Comparison of ENCODE assay signal across 8 mouse cellular contexts in the genomic region with DNA sequence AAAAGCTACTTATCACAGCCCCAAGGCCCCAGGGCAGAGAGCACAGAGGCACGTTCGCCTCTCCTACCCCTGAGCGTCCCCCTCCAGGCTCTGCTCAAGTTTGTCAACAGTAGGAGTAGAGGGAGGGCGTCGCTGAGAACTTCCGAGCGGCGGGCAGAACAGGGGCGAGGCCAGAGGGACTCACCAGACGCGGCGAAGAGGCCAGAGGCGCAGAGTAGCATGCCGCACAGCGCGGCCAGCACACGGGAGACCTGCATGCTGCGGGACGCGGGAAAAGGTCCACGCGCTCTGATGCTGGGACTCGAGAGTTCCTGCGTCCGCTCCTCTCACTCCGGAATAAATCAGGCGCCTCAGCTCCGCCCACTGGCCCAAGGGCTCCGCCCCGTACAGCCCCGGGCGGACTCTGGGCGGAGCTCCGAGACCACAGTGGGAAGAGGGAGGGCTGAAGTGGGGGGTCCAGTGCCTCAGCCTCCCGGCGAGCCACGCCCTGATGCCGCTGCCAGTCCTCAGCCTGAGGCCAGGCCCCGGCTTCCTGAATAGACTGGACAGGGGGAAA. TPM values are rescaled to one million over a fixed set of nuclear protein-coding genes. Genes with fewer than 3 reads are reported as not detected.
DNase-seq lines count a peak whose midpoint lies in the region; TF ChIP-seq lines count a peak whose summit lies in the region.

A gene (minus strand): TSS at position 350 of the 556 bp plus-strand sequence.

- H3K9me3 ChIP-seq in megakaryocyte, embryonic 14.5 days = no peaks in the 10 kb centered on the region

- TF ChIP-seq CTCF in cortical plate, adult 2 months (IDR thresholded peaks at IDR 0.05; ENCODE audit: extremely low read depth, insufficient read depth, low read length) = no peak

- TF ChIP-seq POLR2A in cortical plate, adult 2 months (IDR thresholded peaks at IDR 0.05; ENCODE audit: extremely low read depth, insufficient read depth, low read length) = peak; percentile 80

- intact Hi-C loops in gastrocnemius, postnatal 14 days (cut with DNase I; ENCODE audit: low total_unique reads) = no loop called here

- H3K27ac ChIP-seq in cortical plate, adult 2 months (ENCODE audit: insufficient read depth, low read length) = no peak within 1 kb of the TSS

- H3K36me3 ChIP-seq in megakaryocyte, embryonic 14.5 days (replicated peaks; ENCODE audit: low read length) = peaks cover 3% of the 10 kb centered on the region

- peak within 1 kb of the TSS; percentile 56 for H3K4me3 ChIP-seq in cortical plate, adult 2 months (ENCODE audit: insufficient read depth, low read length)
- peak within 1 kb of the TSS; percentile 96 for H3K4me3 ChIP-seq in megakaryocyte, embryonic 14.5 days (replicated peaks)

- no peaks in the 10 kb centered on the region for H3K4me1 ChIP-seq in cortical plate, adult 2 months (ENCODE audit: control insufficient read depth, insufficient read depth, low read length)
- peaks cover 32% of the 10 kb centered on the region for H3K4me1 ChIP-seq in megakaryocyte, embryonic 14.5 days

- DNase-seq in adipocyte (ENCODE audit: low spot score) = peak; percentile 68
- DNase-seq in gastrocnemius, postnatal 14 days = peak; percentile 91
- peak; percentile 79 for DNase-seq in induced T-regulatory cell, adult 2 months (ENCODE audit: low read depth)
- DNase-seq in left cerebral cortex, adult 8-10 months (ENCODE audit: low spot score in 2 of 2) = peak; percentile 35 to 61
- DNase-seq in right cerebral cortex, adult 2 months (ENCODE audit: low spot score in 2 of 2) = peak; percentile 60 to 65
- DNase-seq in urinary bladder, postnatal 14 days (ENCODE audit: low spot score) = peak; percentile 90

- peaks cover 44% of the 10 kb centered on the region for H3K27me3 ChIP-seq in megakaryocyte, embryonic 14.5 days (replicated peaks)

RNA-seq across cellular contexts. Expression of the gene that starts here (rescaled TPM):
- 311 and 350 TPM in 2 replicates for polyA plus RNA-seq in cortical plate, adult 2 months (2012; rRNA removed)
- 10 to 100 TPM; 67.9 to 70.7 TPM for total RNA-seq in gastrocnemius, postnatal 14 days (2021)
- 100 to 1,000 TPM; 183 to 219 (median 203) TPM for total RNA-seq in left cerebral cortex, adult 8-10 months (2022)
- polyA plus RNA-seq in megakaryocyte, embryonic 14.5 days (2012; ENCODE audit: insufficient read depth, low replicate concordance) = 42.4 and 57.1 TPM in 2 replicates
